Mouse (Mus musculus) bone marrow, adult 2 months (tissue): Measurements from ENCODE around the gene Rhbdd2.

ENCODE experiments used
- CTCF ChIP-seq: fragments of 200-500 bp; IDR thresholded peaks from 2 replicates; pipeline ENCODE4 v1.5.1; 2011; ENCODE audit warnings: low read length, control low read depth; ENCODE audit not compliant: control insufficient read depth, insufficient read depth
- POLR2A ChIP-seq: fragments of 200-500 bp; IDR thresholded peaks from 2 replicates; pipeline ENCODE4 v1.6.1; 2011; ENCODE audit warnings: low read depth, mild to moderate bottlenecking, control low read depth, low read length, borderline replicate concordance; ENCODE audit not compliant: control insufficient read depth

GRCm38 (mm10) chr5:135666890-135667289 is 34.5 kb downstream of the Rhbdd2 start:
- TF ChIP-seq CTCF, result no peak
- no peak for TF ChIP-seq POLR2A
